Mouse (Mus musculus) WW6 (cell line): ENCODE data around the gene Xpc.

ENCODE experiments used
- DNase-seq: peaks from one replicate; pipeline ENCODE4 v3.0.0-alpha.2; 2013; ENCODE audit warnings: low read depth, low spot score

Xpc gene

DNA sequence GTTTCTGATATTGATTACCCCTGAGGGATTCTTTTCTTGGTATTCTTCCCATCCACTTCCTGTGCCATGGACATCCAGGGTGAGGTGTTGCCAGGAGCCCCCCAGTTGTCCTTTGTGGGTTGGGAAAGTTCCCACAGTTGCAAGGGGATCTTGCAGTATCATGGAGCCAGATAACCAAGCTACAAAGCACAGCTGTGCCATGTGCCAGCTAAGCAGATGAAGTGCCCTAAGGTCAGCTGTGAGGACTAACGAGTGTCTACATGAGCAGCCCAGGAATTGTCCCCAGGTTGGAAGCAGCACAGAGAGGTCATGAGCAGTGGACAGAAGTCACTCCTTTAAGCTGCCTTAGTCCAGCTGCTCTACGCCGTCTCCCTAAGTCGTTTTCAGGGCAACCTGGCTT is 9.9 kb upstream of the Xpc start:
- no peak for DNase-seq

DNA sequence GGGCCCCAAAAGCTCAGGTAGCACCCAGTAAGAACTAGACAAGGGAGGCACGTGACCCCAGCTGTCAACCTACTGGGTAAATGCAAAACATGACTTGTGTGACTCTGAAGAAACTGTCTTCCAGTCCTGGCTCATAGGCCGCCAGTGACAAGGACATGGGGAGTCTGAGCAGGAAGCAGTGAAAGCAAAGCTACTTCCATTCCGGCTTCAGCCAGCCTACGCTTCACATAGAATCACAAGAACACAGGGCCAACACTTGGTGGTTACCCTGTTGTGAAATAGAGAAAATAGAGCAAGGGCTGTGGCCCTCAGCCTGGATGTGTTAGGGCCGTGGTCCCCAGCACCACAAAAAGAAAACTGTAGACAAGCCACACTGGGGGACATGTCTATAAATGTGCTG is 7.1 kb upstream of the Xpc start:
- no peak for DNase-seq

DNA sequence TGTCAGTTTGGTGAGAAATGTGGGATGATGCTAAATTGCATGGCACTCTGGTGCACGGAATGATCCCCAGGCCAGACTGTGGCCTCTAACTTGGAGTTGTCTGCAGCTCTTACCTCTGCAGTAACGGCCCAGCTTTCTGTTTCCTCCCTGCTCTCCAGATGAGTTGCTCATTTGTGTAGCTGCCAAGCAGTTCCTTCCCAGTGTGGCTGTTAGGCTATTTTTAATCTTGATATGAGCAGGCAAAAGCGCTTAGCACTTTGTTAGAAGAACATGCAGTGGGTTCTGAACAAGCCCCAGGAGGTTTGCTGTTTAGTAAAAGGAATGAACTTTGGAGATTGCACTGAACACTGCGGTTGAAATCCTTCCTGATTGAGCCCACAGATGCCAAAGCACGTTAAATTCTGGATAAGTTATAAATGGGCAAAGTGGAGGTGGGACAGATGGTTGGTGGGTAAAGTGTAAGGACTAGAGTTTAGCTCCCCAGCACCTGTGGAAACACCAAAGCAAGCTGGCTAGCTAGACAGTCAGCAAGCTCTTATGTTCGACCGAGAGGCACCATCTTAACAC is 2.8 kb upstream of the Xpc start:
- DNase-seq = no peak

DNA sequence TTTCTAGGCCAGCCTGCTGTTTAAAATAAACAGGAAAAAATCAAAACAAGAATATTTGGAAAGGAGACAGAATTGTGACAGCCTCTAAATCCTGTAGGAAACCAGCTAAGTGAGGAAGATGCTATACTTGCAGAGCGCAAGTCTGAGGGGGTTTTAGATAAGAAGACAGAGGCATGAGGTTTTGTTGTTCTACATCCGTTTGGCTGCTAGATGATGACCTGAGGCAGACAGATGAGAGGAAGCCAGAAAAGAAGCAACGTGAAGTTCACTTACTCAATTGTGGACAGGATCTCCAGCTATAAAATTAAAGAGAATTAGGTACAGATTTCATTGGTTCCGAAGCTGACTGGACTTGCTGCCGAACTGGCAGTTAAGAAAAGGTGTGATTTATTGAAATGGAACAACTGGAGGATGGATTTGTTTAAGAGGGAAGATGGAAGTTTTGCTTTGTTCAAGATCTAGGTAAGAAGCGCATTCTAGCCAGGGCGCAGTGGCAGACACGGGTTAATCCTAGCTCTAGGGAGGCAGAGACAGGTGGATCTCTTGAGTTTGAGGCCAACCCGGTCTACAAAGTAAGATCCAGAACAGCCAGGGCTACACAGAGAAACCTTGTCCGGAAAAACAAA is 838 bp downstream of the Xpc start:
- DNase-seq = no peak

DNA sequence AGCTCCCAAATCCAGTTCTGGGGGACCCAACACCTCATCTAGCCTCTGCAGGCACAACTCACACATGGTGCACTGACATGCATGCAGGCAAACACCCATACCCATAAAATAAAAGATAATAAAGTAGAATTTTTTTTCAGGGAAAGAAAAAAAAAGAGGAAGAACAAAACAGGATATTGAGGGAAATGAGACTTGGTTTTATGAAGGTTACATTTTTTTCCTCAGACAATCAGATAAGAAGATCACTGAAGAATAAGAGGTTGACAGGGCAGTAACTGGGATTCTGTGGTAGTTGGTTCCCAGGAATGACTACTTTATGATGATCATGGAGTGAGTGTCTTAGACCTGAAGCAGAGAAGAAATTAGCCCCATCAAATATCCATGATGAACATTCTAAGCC is 1.6 kb downstream of the Xpc start:
- no peak for DNase-seq

DNA sequence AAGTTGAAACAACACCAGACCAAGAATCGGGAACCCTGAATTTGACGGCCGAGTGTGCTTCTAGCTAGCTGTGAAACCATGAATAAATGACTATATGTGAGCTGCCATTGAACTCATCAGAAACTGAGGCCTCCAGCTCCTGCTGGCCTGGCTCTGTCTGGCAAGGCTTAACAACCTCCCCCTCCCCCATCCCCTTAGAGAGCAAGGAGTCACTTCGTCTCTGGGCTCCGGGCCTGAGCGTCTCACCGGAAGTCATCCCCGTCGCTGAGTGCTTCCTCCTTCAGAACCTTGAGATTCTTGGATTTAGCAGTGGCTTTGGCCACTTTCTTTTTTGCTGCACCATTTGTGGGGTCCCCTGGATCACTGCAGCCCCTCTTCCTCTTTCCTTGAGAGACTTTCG is 5.5 kb downstream of the Xpc start:
- DNase-seq = no peak

GRCm38 (mm10) chr6:91509326-91509725 is 6.4 kb downstream of the Xpc start:
- DNase-seq = no peak

DNA sequence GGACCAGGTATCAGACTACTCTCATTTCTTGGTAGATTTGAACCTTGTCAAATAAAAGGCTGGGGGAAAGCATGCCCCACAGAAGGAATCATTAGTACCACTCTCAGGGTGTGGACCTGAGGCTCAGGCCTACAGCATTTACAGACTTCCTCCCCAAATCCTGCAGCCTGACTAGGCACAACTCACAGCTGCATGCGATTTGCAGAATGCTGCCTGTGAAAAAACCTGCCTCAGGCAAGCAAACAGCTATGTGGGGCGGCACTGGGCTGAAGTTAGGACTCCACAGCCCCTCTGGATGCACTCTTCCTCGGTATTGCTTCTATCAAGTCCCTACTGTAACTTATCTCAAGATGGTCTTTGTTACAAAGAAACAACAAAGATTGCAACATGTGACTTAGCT is 7.6 kb downstream of the Xpc start:
- DNase-seq = no peak

DNA sequence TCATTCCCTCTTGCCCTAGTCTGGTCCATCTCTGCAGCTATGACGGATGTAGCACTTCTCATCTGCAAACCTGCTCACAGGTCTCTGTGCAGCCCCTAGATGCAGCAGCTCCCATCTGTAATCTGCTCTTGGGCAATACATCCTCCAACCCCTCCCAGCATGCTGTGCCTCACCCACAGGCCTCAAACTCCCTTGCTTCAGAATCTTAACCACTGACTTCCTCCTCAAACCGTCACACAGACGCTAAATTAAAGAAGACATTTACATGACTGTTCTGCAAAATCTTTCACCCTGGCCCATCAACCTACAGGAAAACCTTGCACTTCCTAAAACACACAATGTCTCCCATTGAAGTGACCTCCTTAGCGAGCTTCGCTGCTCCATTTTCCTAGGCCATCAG is 9.7 kb downstream of the Xpc start:
- DNase-seq = no peak

DNA sequence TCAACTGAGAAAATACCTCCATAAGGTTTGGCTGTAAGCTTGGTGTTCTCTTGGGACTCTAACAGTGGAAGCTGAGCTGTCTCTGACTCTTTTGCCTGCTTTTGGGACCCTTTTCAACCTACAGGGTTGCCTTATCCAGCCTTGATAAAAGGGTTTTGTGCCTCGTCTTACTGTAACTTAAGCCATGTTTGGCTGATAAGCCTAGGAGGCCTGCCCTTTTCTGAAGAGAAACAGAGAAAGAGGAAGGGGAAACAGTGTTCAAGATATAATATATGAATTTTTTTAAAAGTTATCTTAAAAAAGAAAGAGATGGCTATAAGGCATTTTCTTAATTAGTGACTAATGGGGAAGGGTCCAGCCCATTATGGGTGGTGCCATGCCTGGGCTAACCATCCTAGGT is 12.4 kb downstream of the Xpc start:
- no peak for DNase-seq

DNA sequence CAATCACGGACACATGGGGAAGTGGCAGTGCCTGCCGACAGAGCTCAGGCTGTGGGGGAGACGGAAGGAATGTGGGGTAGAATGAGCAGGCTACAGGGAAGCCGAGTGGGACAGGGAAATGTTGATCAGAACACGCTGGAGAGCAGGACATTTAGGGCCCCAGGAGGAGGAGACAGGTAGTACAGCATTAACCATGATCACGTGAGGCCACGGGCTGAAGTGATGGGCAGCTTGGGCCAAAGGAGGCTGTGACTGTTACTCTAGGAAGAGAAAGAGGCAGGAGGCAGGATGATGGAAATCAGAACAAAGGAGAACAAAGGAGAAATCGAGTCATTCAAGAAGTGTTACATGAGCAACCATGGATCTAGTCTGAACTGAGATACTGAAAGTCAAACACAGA is 21.2 kb downstream of the Xpc start:
- DNase-seq = no peak

- no peak for DNase-seq
Measured at GRCm38 (mm10) chr6:91493053-91493452, 22.6 kb downstream of the Xpc start.

- no peak for DNase-seq
Measured at GRCm38 (mm10) chr6:91491004-91491403, 24.7 kb downstream of the Xpc start.

- DNase-seq = no peak
Measured at GRCm38 (mm10) chr6:91489872-91490271, 25.8 kb downstream of the Xpc start.

DNA sequence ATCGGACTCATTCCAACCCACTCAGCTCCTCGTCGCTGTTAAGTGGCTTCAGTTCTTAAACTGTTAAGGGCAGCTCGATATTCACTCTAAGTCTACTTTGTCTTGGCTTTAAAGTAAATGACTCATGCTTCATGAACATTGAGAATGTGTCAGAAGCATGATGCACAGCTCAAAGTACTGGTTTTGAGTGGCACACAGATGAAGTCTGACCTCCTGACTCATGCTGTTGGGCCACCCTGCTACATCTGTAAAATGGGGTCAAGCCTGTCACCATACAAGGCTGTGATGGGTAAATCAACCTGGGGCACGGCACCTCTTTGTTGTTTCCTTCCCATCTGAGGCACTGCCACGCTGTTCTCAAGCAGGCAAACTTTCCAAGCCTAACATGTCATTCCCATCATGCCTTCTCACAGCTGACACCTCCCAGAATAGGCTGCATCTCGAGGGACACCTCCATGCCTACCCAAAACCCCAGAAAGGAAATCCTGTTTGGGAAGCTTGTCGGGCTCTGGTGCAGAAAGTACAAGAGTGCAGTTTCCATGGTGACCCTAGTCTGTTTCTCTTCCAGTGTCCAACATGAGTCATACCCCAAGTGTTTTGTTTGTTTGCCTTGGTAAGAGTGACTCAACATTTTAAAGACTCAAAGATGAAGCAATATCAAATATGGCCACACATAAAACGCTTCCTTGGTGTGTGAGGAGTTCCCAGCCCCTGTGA is 27.0 kb downstream of the Xpc start:
- no peak for DNase-seq

DNA sequence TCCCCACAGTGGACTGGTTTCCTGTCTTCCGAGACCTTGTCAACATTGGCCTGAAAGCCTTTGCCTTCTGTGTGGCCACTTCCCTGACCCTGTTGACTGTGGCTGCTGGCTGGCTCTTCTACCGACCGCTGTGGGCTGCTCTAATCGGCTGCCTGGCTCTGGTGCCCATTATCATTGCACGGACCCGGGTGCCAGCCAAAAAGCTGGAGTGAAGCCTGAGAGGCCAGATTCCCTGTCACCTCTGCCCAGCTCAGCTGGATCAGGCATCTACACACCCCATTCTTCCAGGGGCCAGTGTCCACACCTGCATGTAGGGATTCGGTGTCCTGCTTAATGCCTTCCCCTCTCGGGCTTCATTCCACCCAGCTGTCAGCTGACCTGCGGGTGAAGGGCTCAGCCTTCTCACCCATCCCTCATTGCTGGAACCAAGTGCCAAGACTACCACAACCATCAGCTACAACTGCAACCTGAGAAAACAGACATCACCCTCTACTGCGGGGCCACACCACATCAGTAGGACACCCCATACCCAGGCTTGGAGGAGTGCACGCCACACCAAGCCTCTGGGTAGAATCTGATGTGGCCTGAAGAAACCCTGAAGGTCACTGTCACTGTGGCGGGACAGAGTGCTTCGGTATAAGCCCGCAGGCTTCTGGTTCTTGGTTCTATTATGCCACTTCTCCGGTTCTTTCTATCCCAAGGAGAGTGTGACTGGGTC is 28.8 kb downstream of the Xpc start:
- DNase-seq = no peak

- no peak for DNase-seq
Measured at GRCm38 (mm10) chr6:91483371-91483770, 32.3 kb downstream of the Xpc start.

GRCm38 (mm10) chr6:91476541-91476940 is 39.1 kb downstream of the Xpc start:
- no peak for DNase-seq

DNA sequence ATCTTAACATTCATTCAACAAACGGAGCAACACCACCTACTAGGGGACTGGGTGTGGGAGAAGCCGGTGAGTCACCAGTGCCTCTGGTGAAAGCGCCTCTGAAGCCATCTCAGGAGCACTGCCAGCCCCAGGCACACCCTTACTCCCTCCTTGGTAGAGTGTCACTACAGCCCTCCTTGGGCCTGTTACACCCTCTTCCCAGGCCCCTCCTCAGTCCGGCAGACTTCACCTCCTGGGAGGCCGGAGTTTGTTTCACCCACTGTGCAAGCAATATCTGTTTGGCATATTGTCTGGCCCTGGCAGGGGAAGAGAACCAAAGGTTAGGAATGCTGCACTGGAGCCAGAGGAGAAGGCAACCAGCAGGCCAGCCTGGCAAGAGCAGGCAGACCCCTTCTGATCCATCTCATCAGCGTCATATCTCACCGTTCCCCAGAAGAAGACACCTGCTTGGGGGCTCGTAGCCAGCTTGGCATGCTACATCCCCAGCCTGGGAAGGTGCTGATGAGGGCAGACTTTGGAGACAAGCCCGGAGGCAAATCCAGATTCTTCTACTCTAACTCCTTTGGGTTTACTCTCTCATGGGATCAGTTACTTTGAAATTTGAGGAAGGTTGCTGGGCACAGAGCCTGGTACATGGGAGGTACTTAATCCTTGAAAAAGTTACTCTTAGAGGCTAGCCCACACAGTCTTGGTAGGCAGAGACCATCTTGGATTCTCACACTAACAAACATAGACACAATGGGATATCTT is 41.1 kb downstream of the Xpc start:
- no peak for DNase-seq

- DNase-seq = peak; percentile 20
Measured at GRCm38 (mm10) chr6:91473805-91474440, 41.8 kb downstream of the Xpc start.
